Mouse (Mus musculus) megakaryocyte, embryonic 14.5 days (primary cell): ENCODE measurements around the gene Numbl. TPM values are rescaled to one million over a fixed set of nuclear protein-coding genes. Genes with fewer than 3 reads are reported as not detected.

Source experiments
- H3K27me3 ChIP-seq: replicated peaks from 2 replicates; pipeline ENCODE3; 2012; ENCODE audit warnings: inconsistent platforms
- H3K36me3 ChIP-seq: replicated peaks from 2 replicates; pipeline ENCODE3; 2012; ENCODE audit warnings: low read length, inconsistent platforms, mixed read lengths
- H3K4me1 ChIP-seq: 2 replicates; pipeline ENCODE4 v1.6.1; 2012; ENCODE audit warnings: inconsistent platforms
- H3K4me3 ChIP-seq: replicated peaks from 2 replicates; pipeline ENCODE3; 2012; ENCODE audit warnings: moderate library complexity, mild to moderate bottlenecking, inconsistent platforms
- H3K9me3 ChIP-seq: 2 replicates; pipeline ENCODE4 v1.6.1; 2012; ENCODE audit warnings: inconsistent platforms
- FLI1 ChIP-seq: IDR thresholded peaks from 2 replicates; pipeline ENCODE4 v1.6.1; 2012; ENCODE audit warnings: low read length, inconsistent platforms, mixed read lengths
- GATA1 ChIP-seq: IDR thresholded peaks from 3 replicates; pipeline ENCODE4 v1.6.1; 2012; ENCODE audit warnings: mixed read lengths, low read length, inconsistent platforms, borderline replicate concordance
- polyA plus RNA-seq: library from polyadenylated mRNA; stranded (reverse); fragments of >175 nt; gene quantifications from 2 replicates; pipeline ENCODE4 v1.2.3, GENCODE M21; 2012; ENCODE audit warnings: low replicate concordance; ENCODE audit not compliant: insufficient read depth

The Numbl gene
- polyA plus RNA-seq, 1 experiment: 2.0 TPM

DNA sequence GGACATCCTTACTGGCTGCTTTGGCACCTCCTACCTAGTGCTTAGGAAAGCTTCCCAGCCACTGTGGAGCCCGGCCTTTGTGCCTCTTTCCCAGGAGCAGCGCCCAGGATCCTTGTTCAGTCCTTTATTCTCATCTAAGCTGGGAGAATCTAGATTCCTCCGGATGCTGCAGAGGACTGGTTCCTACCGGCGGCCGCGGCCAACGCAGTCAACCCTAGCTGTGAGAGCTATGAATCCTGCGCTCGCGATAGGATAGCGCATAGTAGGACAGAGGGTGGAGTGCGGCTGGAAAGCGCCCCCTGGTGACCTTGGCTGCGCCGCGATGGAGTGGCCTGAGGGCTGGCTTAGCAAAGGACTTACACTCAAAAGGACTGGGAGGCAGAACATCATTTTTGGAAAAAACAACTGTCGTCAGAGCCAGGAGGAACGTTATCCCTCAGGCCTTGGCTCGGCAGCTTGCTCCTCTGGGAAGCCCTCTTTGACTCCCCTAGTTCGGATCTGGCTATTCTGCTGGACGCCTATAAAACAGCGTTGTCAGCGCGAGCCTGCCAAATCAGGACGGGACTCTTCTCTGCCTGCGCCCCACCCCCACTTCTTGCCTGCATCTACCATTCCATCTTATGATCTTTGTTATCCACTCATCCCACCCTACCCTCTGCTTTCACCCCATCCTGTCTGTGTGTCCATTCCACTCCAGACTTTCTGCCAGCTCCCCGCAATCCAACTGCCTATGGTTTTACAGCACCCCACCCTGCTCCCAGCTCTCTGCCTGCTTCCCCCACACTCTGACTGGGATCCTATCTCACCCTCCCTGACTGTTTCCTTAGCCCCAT, 26.8 kb downstream of the Numbl start:
- peaks cover 13% of the 10 kb centered on the region for H3K4me1 ChIP-seq
- H3K36me3 ChIP-seq: no peaks in the 10 kb centered on the region
- H3K9me3 ChIP-seq: peaks cover 7% of the 10 kb centered on the region
- H3K4me3 ChIP-seq: peak overlapping the region; percentile 56
- TF ChIP-seq FLI1: no peak
- no peak for TF ChIP-seq GATA1
- peaks cover 46% of the 10 kb centered on the region for H3K27me3 ChIP-seq

GRCm38 (mm10) chr7:27285698-27286066, 27.4 kb downstream of the Numbl start:
- peaks cover 12% of the 10 kb centered on the region for H3K9me3 ChIP-seq
- TF ChIP-seq FLI1 (no peak), GATA1 (no peak)
- no peak overlapping the region for H3K4me3 ChIP-seq

DNA sequence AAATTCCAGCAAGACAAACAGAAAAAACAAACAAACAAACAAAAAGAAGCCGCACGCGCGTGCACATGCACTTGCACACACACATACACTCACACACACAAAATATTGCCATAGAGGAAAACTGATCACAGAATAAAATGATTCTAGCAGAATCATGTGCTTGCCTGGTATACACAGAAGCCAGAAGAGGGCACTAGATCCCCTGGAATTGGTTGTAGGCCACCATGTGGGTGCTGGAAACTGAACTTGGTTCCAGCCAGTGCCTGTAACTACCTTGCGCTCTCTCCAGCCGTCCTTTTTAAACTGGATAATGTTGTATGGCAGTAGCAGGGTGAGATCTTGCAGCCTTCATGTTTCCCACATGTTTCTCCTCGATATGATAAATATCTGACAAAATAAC, 30.5 kb downstream of the Numbl start:
- TF ChIP-seq GATA1: no peak
- TF ChIP-seq FLI1: no peak
- no peaks in the 10 kb centered on the region for H3K36me3 ChIP-seq
- peaks cover 15% of the 10 kb centered on the region for H3K9me3 ChIP-seq
- peaks cover 20% of the 10 kb centered on the region for H3K4me1 ChIP-seq
- H3K4me3 ChIP-seq: no peak overlapping the region
- H3K27me3 ChIP-seq: peaks cover 42% of the 10 kb centered on the region

More at GRCm38 (mm10) chr7:27285698-27286066, 27.4 kb downstream of the Numbl start:
- Histone ChIP-seq H3K36me3 (no peaks in the 10 kb centered on the region), H3K27me3 (peaks cover 41% of the 10 kb centered on the region), H3K4me1 (peaks cover 13% of the 10 kb centered on the region)

DNA sequence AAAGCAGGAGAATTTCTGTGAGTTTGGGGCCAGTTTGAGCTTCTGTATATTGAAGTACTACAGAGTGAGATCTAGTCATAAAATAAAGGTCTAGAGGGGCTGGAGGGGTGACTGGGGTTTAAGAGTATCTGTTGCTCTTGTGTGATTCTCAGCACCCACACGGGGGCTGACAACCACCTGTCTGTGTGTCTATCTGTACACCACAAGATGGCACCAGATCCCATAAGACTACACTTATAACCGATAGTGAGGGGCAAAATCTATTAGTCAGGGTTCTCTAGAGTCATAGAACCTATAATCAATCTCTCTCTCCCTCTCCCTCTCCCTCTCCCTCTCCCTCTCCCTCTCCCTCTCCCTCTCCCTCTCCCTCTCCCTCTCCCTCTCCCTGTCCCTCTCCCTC, 32.3 kb downstream of the Numbl start:
- Histone ChIP-seq H3K9me3 (peaks cover 19% of the 10 kb centered on the region), H3K4me3 (no peak overlapping the region), H3K27me3 (peaks cover 29% of the 10 kb centered on the region), H3K36me3 (no peaks in the 10 kb centered on the region), H3K4me1 (peaks cover 9% of the 10 kb centered on the region)
- TF ChIP-seq GATA1: no peak
- TF ChIP-seq FLI1: no peak

- peaks cover 6% of the 10 kb centered on the region; the same call in 1 of the 2 replicates for H3K4me1 ChIP-seq
- TF ChIP-seq GATA1 (no peak), FLI1 (no peak)
- H3K9me3 ChIP-seq: peaks cover 19% of the 10 kb centered on the region
- no peak overlapping the region for H3K4me3 ChIP-seq
- H3K36me3 ChIP-seq: no peaks in the 10 kb centered on the region
- H3K27me3 ChIP-seq: peaks cover 22% of the 10 kb centered on the region
Measured at GRCm38 (mm10) chr7:27291795-27292466, 33.7 kb downstream of the Numbl start.

GRCm38 (mm10) chr7:27295956-27296355, 37.7 kb downstream of the Numbl start:
- TF ChIP-seq FLI1: no peak
- no peak for TF ChIP-seq GATA1
- Histone ChIP-seq H3K36me3 (no peaks in the 10 kb centered on the region), H3K9me3 (peaks cover 12% of the 10 kb centered on the region; the same call in 1 of the 2 replicates), H3K4me1 (peaks cover 6% of the 10 kb centered on the region; the same call in 1 of the 2 replicates), H3K27me3 (peaks cover 24% of the 10 kb centered on the region), H3K4me3 (no peak overlapping the region)

DNA sequence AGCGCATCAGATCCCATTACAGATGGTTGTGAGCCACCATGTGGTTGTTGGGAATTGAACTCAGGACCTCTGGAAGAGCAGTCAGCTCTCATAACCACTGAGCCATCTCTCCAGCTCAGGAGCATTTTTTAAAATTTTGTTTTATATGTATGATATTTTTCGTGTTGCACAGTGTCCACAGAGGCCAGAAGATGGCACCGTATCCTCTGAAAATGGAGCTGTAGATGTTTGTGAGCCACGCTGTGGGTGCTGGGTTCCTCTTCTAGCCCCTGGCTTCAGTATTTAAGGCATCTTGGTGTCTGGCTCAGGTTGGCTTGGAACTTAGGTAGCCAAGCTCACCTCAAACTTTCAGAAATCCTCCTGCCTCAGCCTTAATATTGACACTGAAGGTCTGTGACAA, 38.3 kb downstream of the Numbl start:
- TF ChIP-seq GATA1 (no peak), FLI1 (no peak)

GRCm38 (mm10) chr7:27298033-27298610, 39.9 kb downstream of the Numbl start:
- Histone ChIP-seq H3K4me1 (peaks cover 7% of the 10 kb centered on the region), H3K36me3 (no peaks in the 10 kb centered on the region), H3K9me3 (peaks cover 12% of the 10 kb centered on the region; the same call in 1 of the 2 replicates), H3K27me3 (peaks cover 17% of the 10 kb centered on the region), H3K4me3 (no peak overlapping the region)
- TF ChIP-seq GATA1: no peak

More for the DNA sequence above, 38.3 kb downstream of the Numbl start:
- Histone ChIP-seq H3K27me3 (peaks cover 22% of the 10 kb centered on the region), H3K9me3 (peaks cover 12% of the 10 kb centered on the region; the same call in 1 of the 2 replicates), H3K4me3 (no peak overlapping the region), H3K4me1 (peaks cover 4% of the 10 kb centered on the region; the same call in 1 of the 2 replicates), H3K36me3 (no peaks in the 10 kb centered on the region)

- Histone ChIP-seq H3K4me1 (peaks cover 7% of the 10 kb centered on the region), H3K27me3 (peaks cover 16% of the 10 kb centered on the region), H3K9me3 (peaks cover 8% of the 10 kb centered on the region; the same call in 1 of the 2 replicates), H3K36me3 (no peaks in the 10 kb centered on the region), H3K4me3 (no peak overlapping the region)
- TF ChIP-seq GATA1: no peak
- no peak for TF ChIP-seq FLI1
Measured at GRCm38 (mm10) chr7:27298816-27299215, 40.6 kb downstream of the Numbl start.

DNA sequence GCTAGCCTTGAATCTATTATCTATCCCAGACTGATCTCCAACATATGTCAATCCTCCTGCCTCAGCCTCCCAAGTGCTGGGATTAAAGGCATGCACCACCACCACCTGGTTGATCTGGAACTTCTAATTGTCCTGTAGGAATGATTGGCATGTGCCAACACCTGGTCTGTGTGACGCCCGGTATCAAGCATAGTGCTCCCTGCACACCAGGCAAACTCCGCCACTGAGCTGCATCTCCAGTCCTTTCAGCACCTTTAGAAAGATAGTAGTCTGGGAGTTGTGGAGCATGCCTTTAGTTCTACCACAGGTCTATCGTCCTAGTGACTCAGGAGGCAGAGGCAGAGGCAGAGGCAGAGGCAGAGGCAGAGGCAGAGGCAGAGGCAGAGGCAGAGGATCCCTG, 42.1 kb downstream of the Numbl start:
- H3K36me3 ChIP-seq: no peaks in the 10 kb centered on the region
- H3K4me3 ChIP-seq: no peak overlapping the region
- H3K27me3 ChIP-seq: peaks cover 24% of the 10 kb centered on the region
- TF ChIP-seq FLI1 (no peak), GATA1 (no peak)
- peaks cover 7% of the 10 kb centered on the region for H3K4me1 ChIP-seq
- H3K9me3 ChIP-seq: peaks cover 5% of the 10 kb centered on the region; the same call in 1 of the 2 replicates
